In genomic region chr8:12962541-12963380, GRCm38 (mm10) we compare ENCODE assay signal across 16 mouse cellular contexts.
DNase-seq lines count a peak whose midpoint lies in the region; ATAC-seq lines count a peak whose summit lies in the region.
"Had no signal": no experiment of that assay in that cellular context is flagged by ENCODE, and none has a peak within 500 bp of the region (broad histone marks: within the 10 kb centered on the region; RNA-seq: fewer than 3 reads in every experiment).

No protein-coding gene starts in this region.

- no peak overlapping the region for H3K4me2 ChIP-seq in limb, embryonic 13.5 days (replicated peaks)
- no peak overlapping the region for H3K4me2 ChIP-seq in hindbrain, embryonic 13.5 days
- no peak overlapping the region for H3K4me2 ChIP-seq in neural tube, embryonic 15.5 days

- 0 out of 2 replicates have a peak, but pooled peaks cover 5% of the 10 kb centered on the region for H3K9me3 ChIP-seq in limb, embryonic 13.5 days
- no peaks in the 10 kb centered on the region for H3K9me3 ChIP-seq in limb, embryonic 10.5 days (replicated peaks)
- no peaks in the 10 kb centered on the region for H3K9me3 ChIP-seq in hindbrain, embryonic 13.5 days
- H3K9me3 ChIP-seq in neural tube, embryonic 15.5 days (replicated peaks): no peaks in the 10 kb centered on the region

- WGBS in limb, embryonic 13.5 days: 58% methylated on average over 13 of the region's 13 CpGs
- 61% methylated on average over 13 of the region's 13 CpGs for WGBS in limb, embryonic 10.5 days
- 73% methylated on average over 13 of the region's 13 CpGs for WGBS in hindbrain, embryonic 13.5 days
- 70% methylated on average over 13 of the region's 13 CpGs for WGBS in neural tube, embryonic 15.5 days

- DNase-seq in limb, embryonic 10.5 days (ENCODE audit: low spot score): no peak
- peak; percentile 93 for DNase-seq in cerebellum, adult 9-11 months
- no peak for DNase-seq in lung, postnatal 4 days
- no peak for DNase-seq in ovary, adult 18-20 months (ENCODE audit: low spot score)
- DNase-seq in gastrocnemius, adult 18-20 months (ENCODE audit: low spot score): no peak
- DNase-seq: adrenal gland, postnatal 25 days; gastrocnemius, postnatal 25 days; heart, postnatal 10 days; kidney, adult 2 months; left cerebral cortex, postnatal 4 days; liver, postnatal 0 days; right cerebral cortex, postnatal 4 days had no signal

- H3K4me3 ChIP-seq in limb, embryonic 13.5 days: no peak overlapping the region
- H3K4me3 ChIP-seq in limb, embryonic 10.5 days: no peak overlapping the region
- no peak overlapping the region for H3K4me3 ChIP-seq in hindbrain, embryonic 13.5 days
- H3K4me3 ChIP-seq in neural tube, embryonic 15.5 days (replicated peaks): no peak overlapping the region
- H3K4me3 ChIP-seq: layer of hippocampus, adult 2 months had no signal

- ATAC-seq in limb, embryonic 13.5 days (ENCODE audit: low FRiP score, low read depth): no peak
- ATAC-seq in hindbrain, embryonic 13.5 days (ENCODE audit: low FRiP score): peak; percentile 29; the same call in 1 of the 2 replicates
- no peak for ATAC-seq in neural tube, embryonic 15.5 days (ENCODE audit: low FRiP score)
- ATAC-seq: liver, postnatal 0 days had no signal

- no peak overlapping the region for H3K27ac ChIP-seq in limb, embryonic 13.5 days
- no peak overlapping the region for H3K27ac ChIP-seq in limb, embryonic 10.5 days
- peak overlapping the region; percentile 31 for H3K27ac ChIP-seq in hindbrain, embryonic 13.5 days
- 0 out of 2 replicates have a peak overlapping the region, but pooled peaks have one; percentile 19 for H3K27ac ChIP-seq in neural tube, embryonic 15.5 days (replicated peaks)
- H3K27ac ChIP-seq: layer of hippocampus, adult 2 months had no signal

- H3K36me3 ChIP-seq in limb, embryonic 13.5 days: peaks cover 25% of the 10 kb centered on the region
- peaks cover 11% of the 10 kb centered on the region for H3K36me3 ChIP-seq in limb, embryonic 10.5 days
- peaks cover 37% of the 10 kb centered on the region for H3K36me3 ChIP-seq in hindbrain, embryonic 13.5 days
- H3K36me3 ChIP-seq in neural tube, embryonic 15.5 days: peaks cover 33% of the 10 kb centered on the region

- 0 out of 2 replicates have a peak overlapping the region, but pooled peaks have one; percentile 13 for H3K9ac ChIP-seq in limb, embryonic 13.5 days
- no peak overlapping the region for H3K9ac ChIP-seq in hindbrain, embryonic 13.5 days
- H3K9ac ChIP-seq in neural tube, embryonic 15.5 days (replicated peaks): no peak overlapping the region
- H3K9ac ChIP-seq: liver, postnatal 0 days had no signal

- H3K27me3 ChIP-seq in limb, embryonic 13.5 days: no peaks in the 10 kb centered on the region
- H3K27me3 ChIP-seq in limb, embryonic 10.5 days (ENCODE audit: low read depth, poor library complexity, severe bottlenecking): no peaks in the 10 kb centered on the region
- H3K27me3 ChIP-seq in hindbrain, embryonic 13.5 days: no peaks in the 10 kb centered on the region
- no peaks in the 10 kb centered on the region for H3K27me3 ChIP-seq in neural tube, embryonic 15.5 days (replicated peaks)

- H3K4me1 ChIP-seq in limb, embryonic 13.5 days: 0 out of 2 replicates have a peak, but pooled peaks cover 3% of the 10 kb centered on the region
- peaks cover 22% of the 10 kb centered on the region for H3K4me1 ChIP-seq in limb, embryonic 10.5 days
- H3K4me1 ChIP-seq in hindbrain, embryonic 13.5 days (replicated peaks): peaks cover 52% of the 10 kb centered on the region
- H3K4me1 ChIP-seq in neural tube, embryonic 15.5 days: peaks cover 36% of the 10 kb centered on the region

Comparison
In these comparisons a context has a peak if more than half of its experiments do, and no peak if none do; other contexts are left out.
1. H3K27ac ChIP-seq: peak in hindbrain, embryonic 13.5 days (single experiment) and neural tube, embryonic 15.5 days (single experiment); none in limb, embryonic 13.5 days (single experiment) and limb, embryonic 10.5 days (single experiment).